Mouse (Mus musculus) ES-Bruce4 (cell line): ENCODE results near the gene Atg10.

Source experiments
- CTCF ChIP-seq: IDR thresholded peaks from one replicate; pipeline ENCODE4 v1.8.1; 2011; ENCODE audit warnings: low read depth, low read length
- EP300 ChIP-seq: IDR thresholded peaks from 2 replicates; pipeline ENCODE4 v1.6.1; 2011; ENCODE audit warnings: low read depth, low read length; ENCODE audit not compliant: insufficient read depth
- POLR2A ChIP-seq: IDR thresholded peaks from one replicate; pipeline ENCODE4 v1.8.1; 2011; ENCODE audit warnings: low read length; ENCODE audit not compliant: insufficient read depth

GRCm38 (mm10) chr13:90939192-90939591, 284.6 kb downstream of the Atg10 start:
- TF ChIP-seq POLR2A, result no peak
- no peak for TF ChIP-seq CTCF
- peak; percentile 51; the same call in 1 of the 2 replicates for TF ChIP-seq EP300
